Mouse (Mus musculus) liver, adult 2 months (tissue): ENCODE data around the gene Csdc2. TPM values are rescaled to one million over a fixed set of nuclear protein-coding genes. Genes with fewer than 3 reads are reported as not detected.

ENCODE experiments used
- DNase-seq: peaks from one replicate; pipeline ENCODE4 v3.0.0-alpha.2; 2011; ENCODE audit warnings: low read depth, low spot score; ENCODE audit errors: extremely low read depth
- H3K27ac ChIP-seq: fragments of 200-500 bp; replicated peaks from 2 replicates; pipeline ENCODE4 v1.5.1; 2012; ENCODE audit warnings: low read depth, mild to moderate bottlenecking, control low read depth, inconsistent platforms, low read length; ENCODE audit not compliant: insufficient read depth
- H3K27me3 ChIP-seq: fragments of 200-500 bp; 2 replicates; pipeline ENCODE4 v1.6.1; 2012; ENCODE audit warnings: mild to moderate bottlenecking, moderate library complexity, low read length, inconsistent platforms; ENCODE audit not compliant: control insufficient read depth, insufficient read depth
- H3K36me3 ChIP-seq: fragments of 200-500 bp; 2 replicates; pipeline ENCODE4 v1.6.1; 2012; ENCODE audit warnings: low read length, inconsistent platforms; ENCODE audit not compliant: control insufficient read depth, insufficient read depth
- H3K4me1 ChIP-seq: fragments of 200-500 bp; 2 replicates; pipeline ENCODE4 v1.6.1; 2011; ENCODE audit warnings: low read length; ENCODE audit not compliant: control insufficient read depth, insufficient read depth
- H3K4me3 ChIP-seq: fragments of 200-500 bp; 2 replicates; pipeline ENCODE4 v1.5.1; 2011; ENCODE audit warnings: low read depth, mild to moderate bottlenecking, control low read depth, low read length, moderate library complexity; ENCODE audit not compliant: insufficient read depth
- H3K79me2 ChIP-seq: fragments of 200-500 bp; 2 replicates; pipeline ENCODE4 v1.6.1; 2012; ENCODE audit warnings: inconsistent platforms, mild to moderate bottlenecking, low read length, moderate library complexity; ENCODE audit not compliant: control insufficient read depth, insufficient read depth
- H3K9ac ChIP-seq: fragments of 200-500 bp; 2 replicates; pipeline ENCODE4 v1.6.1; 2012; ENCODE audit warnings: low read depth, mild to moderate bottlenecking, control low read depth, inconsistent platforms, low read length
- CTCF ChIP-seq: fragments of 200-500 bp; IDR thresholded peaks from 2 replicates; pipeline ENCODE4 v1.5.1; 2011; ENCODE audit warnings: low read depth, low read length, control low read depth
- POLR2A ChIP-seq: fragments of 200-500 bp; IDR thresholded peaks from 2 replicates; pipeline ENCODE4 v1.6.1; 2011; ENCODE audit warnings: low read length, control low read depth; ENCODE audit not compliant: insufficient read depth; ENCODE audit errors: extremely low read depth
- WGBS: fragments of 180-500 bp; shearing (Covaris S2); methylation state at CpG from one replicate; pipeline ENCODE4 v1.1.7; 2018; 5-methylcytosine and 5-hydroxymethylcytosine counted together
- polyA plus RNA-seq: library from polyadenylated mRNA; depleted of rRNA; stranded (reverse); fragments of >200 nt; gene quantifications from 2 replicates; pipeline ENCODE4 v1.2.3, GENCODE M21; 2012
- total RNA-seq: library from RNA; depleted of rRNA; stranded (reverse); fragments of >200 nt; gene quantifications from 2 replicates; pipeline ENCODE4 v1.2.3, GENCODE M21; 2014

Gene Csdc2
- total and polyA plus RNA-seq, 2 experiments = 0.09 to 0.35 TPM

DNA sequence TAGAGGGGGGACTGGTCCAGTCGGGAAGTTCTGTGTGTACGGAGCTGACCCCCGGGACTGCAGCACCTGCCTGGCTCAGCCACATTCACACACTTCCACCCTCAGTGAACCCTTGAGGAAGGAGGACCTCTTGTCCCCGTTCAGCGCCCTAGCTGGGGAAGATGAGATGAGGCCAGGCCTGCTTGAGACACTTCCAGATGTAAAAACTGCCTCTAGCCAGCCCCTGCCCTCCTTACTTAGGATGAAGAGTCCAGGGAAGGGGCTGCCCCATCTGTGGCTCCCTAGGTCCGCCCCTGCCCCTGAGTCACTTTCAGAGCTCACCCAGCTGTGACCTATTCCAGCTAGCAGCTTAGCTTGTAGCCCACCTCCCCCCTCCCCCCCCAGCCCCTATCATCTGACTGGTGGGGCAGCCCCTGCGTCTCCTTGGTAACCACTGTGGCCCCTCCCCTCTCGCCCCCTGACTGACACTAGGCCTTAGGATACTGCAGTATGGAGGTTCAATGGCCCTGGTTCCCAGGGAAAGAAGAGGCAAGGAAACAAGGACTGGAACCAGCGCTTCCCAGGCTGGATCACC lies 6.7 kb downstream of the Csdc2 start:
- H3K36me3 ChIP-seq = no peaks in the 10 kb centered on the region
- TF ChIP-seq CTCF (no peak), POLR2A (no peak)
- H3K27me3 ChIP-seq = no peaks in the 10 kb centered on the region
- H3K4me3 ChIP-seq = no peak overlapping the region
- H3K9ac ChIP-seq = no peak overlapping the region
- 47% methylated on average over 9 of the region's 9 CpGs for WGBS
- H3K27ac ChIP-seq = no peak overlapping the region
- DNase-seq = no peak
- no peaks in the 10 kb centered on the region for H3K79me2 ChIP-seq
- H3K4me1 ChIP-seq = no peaks in the 10 kb centered on the region

GRCm38 (mm10) chr15:81949076-81949475 lies 12.5 kb downstream of the Csdc2 start:
- no peak for TF ChIP-seq POLR2A
- TF ChIP-seq CTCF = no peak
- Histone ChIP-seq H3K36me3 (no peaks in the 10 kb centered on the region), H3K27ac (no peak overlapping the region), H3K9ac (no peak overlapping the region), H3K27me3 (no peaks in the 10 kb centered on the region), H3K4me3 (no peak overlapping the region), H3K4me1 (no peaks in the 10 kb centered on the region), H3K79me2 (no peaks in the 10 kb centered on the region)
- WGBS = 85% methylated on average over 10 of the region's 10 CpGs
- no peak for DNase-seq

DNA sequence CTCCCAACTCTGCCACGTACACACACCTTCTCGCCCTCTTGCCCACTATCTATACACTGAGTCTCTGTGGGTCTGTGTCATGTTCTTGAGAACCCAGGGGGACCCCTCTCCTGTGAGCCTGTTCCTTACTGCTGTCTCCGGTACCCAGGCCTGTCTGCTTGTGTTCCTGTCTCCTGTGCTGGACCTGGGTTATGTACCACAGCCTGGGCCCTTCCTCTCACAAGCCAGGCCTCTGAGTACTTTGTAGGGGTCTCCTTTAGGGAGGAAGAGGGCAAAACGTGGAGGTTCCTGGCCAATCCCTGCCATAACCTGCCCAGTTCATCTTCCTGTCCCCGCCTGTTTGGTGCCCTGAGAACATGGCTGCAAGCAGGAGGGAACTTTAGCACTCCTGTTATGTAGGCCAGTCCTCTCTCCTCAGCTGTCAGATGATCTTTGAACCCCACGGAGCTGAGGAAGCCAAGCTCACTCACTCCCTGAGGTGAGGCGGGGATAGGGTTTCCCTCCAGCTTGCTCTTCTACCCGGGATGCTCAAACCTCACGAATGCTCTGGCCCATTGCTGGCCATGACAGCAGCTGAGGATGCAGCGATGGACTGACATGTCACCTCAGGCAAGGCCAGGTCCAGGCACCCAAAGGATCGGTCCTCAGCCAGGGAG lies 13.0 kb downstream of the Csdc2 start:
- Histone ChIP-seq H3K9ac (no peak overlapping the region), H3K27me3 (no peaks in the 10 kb centered on the region), H3K4me1 (no peaks in the 10 kb centered on the region), H3K36me3 (no peaks in the 10 kb centered on the region), H3K4me3 (no peak overlapping the region), H3K27ac (no peak overlapping the region), H3K79me2 (no peaks in the 10 kb centered on the region)
- TF ChIP-seq CTCF (no peak), POLR2A (no peak)
- 81% methylated on average over 11 of the region's 11 CpGs for WGBS
- no peak for DNase-seq

- H3K27me3 ChIP-seq = no peaks in the 10 kb centered on the region
- no peaks in the 10 kb centered on the region for H3K36me3 ChIP-seq
- H3K4me1 ChIP-seq = no peaks in the 10 kb centered on the region
- no peak overlapping the region for H3K4me3 ChIP-seq
- H3K79me2 ChIP-seq = no peaks in the 10 kb centered on the region
- DNase-seq = no peak
- WGBS = 91% methylated on average over 5 of the region's 5 CpGs
- TF ChIP-seq CTCF (no peak), POLR2A (no peak)
- H3K9ac ChIP-seq = no peak overlapping the region
- no peak overlapping the region for H3K27ac ChIP-seq
Measured at GRCm38 (mm10) chr15:81950716-81951115, 14.2 kb downstream of the Csdc2 start.

DNA sequence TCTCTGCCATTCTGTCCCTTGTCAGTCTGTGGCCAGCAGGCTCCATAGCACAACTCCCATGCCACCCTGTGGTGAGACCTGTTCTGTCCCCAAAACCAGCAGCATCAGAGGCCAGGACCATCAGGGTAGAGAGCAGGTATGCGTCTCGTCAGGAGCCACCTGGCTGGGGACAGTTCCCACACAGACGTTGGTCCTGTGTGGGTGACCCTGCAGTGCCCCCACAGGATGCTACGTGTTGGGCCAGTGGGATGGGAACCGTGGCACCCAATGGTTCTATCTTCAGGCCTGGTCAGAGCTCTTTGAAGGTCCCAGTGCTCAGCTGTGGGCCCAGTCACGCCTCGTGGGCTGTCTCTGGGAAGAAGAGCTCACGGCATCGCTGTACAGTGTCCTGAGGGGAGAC lies 14.6 kb downstream of the Csdc2 start:
- whole genome bisulfite sequencing = 90% methylated on average over 9 of the region's 9 CpGs
- H3K36me3 ChIP-seq = no peaks in the 10 kb centered on the region

DNA sequence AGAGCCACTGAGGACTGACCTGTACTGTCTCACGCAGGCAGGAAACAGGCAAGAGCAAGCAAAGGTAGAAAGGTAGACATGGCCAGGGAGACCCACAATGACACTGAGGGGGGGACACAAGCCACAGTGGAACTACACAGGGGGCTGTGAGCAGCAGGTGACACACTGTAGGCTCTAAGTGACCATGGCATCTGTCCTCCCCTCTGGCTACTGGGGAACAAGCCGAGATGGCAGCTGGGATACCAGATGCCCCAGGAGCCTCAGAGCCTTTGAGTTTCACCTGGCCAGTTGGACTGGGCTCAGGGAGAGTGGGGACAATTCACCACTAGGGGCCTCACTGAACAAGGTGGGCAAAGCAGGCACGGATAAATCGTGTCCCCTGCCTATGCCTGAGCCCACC lies 15.8 kb downstream of the Csdc2 start:
- H3K4me1 ChIP-seq = no peaks in the 10 kb centered on the region
- no peak overlapping the region for H3K4me3 ChIP-seq
- no peaks in the 10 kb centered on the region for H3K36me3 ChIP-seq
- DNase-seq = no peak
- no peak overlapping the region for H3K9ac ChIP-seq
- 91% methylated on average over 4 of the region's 4 CpGs for WGBS
- no peaks in the 10 kb centered on the region for H3K79me2 ChIP-seq
- H3K27ac ChIP-seq = no peak overlapping the region
- no peaks in the 10 kb centered on the region for H3K27me3 ChIP-seq
- TF ChIP-seq CTCF (no peak), POLR2A (no peak)

More for the DNA sequence above, 14.6 kb downstream of the Csdc2 start:
- Histone ChIP-seq H3K4me1 (no peaks in the 10 kb centered on the region), H3K4me3 (no peak overlapping the region), H3K9ac (no peak overlapping the region), H3K27me3 (no peaks in the 10 kb centered on the region), H3K79me2 (no peaks in the 10 kb centered on the region), H3K27ac (no peak overlapping the region)
- TF ChIP-seq CTCF (no peak), POLR2A (no peak)
- no peak for DNase-seq
